Mouse (Mus musculus) WW6 (cell line): ENCODE measurements around the gene Zfp664.
A peak's percentile ranks its signal among the peaks of the same experiment; 100 is the strongest.

Experiments
- DNase-seq: peaks from one replicate; pipeline ENCODE4 v3.0.0-alpha.2; 2013; ENCODE audit warnings: low read depth, low spot score

The Zfp664 gene

DNA sequence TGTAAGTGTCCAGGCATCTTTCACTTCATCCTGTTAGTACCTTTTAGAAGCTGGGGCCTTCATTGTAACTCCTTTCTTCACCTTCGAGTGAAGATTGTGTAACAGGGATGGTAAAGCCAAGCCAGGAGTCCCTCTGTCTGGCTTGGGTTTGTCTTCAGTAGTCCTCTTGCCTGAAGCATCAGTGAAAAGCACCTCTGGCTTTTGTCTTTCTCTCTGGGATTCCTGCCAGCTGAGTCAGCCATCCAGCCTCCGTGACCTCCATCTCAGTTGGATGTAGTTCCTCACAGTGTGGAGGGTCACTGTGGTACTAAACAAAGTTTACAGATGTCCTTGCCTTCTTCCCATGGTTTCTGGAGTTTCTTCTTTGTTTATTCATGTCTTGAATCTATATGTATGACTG is 9.5 kb downstream of the Zfp664 start:
- no peak for DNase-seq

DNA sequence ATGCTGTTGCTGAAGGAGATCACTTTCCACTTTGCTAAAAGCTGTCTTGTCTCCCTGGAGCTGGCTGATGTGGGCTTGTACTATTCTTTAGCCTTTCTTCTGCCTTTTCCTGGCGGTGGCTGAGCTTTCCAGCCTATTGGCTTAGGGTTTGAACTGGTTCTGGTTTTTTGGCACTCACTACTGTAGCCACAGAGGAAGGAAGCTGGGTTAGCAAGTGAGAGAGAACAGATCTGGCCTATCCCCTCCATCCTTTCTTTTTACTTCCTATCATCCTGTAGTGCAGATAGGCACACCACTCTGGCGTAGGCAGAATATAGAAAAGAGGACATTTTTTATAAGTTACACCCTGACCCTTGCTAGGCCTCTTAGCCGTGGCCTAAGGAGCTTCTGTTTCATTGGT is 10.6 kb downstream of the Zfp664 start:
- no peak for DNase-seq

DNA sequence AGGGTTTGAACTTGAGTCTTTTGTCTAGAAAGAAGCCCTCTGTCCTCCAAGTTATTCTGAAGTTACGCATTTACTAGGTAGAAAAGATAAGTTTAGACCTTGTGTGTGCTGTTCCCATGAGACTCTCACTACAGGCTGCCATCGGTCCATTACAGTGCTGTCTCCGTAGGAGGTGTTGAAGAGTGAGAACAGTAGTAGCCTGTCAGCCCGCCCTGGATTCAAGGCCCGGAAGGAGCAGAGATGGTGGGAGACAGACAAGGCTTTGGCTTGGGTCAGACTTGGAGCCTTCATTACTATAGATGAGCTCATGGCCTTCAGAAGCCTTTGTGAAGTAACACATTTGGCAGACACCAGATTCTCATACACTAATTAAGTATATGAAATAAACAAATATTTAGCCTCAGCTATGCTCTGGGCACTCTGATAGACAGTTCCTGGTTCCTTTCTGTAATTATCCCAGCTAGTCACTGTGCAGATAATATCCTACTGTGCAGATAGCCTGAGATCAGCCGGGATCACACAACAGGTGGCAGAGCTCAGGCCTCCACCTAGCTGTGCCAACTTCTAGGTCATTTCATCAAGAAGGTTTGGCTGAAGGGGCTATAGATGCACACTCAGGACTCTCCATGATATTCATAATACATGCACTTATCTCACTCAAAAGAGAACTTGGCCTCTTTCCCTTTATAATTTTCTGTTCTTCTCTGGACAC is 11.6 kb downstream of the Zfp664 start:
- no peak for DNase-seq

DNA sequence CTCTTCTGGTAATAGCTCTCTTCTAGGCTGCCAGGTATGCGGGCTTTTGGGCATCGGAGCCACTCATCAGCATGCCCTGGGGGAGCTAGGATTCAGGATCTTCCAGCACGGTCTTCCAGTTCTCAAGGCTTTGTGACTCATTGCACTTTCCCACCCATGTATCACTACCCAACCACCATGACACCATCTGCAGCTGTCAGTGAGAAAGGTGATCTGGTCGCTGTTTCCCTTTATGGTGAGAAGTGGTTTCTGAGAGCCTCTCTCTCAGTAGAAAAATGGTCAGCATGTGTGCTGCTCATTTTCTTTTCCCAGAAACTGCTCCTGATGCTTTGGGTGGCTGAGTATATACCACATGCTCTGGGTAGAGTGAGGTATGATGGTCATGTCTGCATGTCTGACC is 16.8 kb downstream of the Zfp664 start:
- no peak for DNase-seq

DNA sequence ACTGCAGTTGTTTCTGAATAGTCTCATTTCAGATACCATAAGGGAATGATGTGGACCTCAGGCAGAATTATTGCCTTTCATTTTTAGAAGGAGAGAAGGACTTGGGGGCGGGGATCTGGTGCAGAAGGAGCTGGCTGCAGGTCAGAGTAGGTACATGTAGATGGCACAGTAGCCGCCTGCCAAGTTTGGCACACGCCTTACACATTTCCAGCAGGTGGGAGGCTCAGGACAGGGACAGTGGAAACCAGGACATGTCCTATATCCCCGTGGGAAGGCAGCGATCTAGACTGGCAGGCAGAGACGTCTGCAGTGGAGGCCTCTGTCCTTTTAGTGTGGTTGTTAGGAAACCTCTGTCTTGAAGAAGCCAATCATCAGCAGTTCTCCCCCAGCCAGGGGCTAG is 17.3 kb downstream of the Zfp664 start:
- DNase-seq: no peak

DNA sequence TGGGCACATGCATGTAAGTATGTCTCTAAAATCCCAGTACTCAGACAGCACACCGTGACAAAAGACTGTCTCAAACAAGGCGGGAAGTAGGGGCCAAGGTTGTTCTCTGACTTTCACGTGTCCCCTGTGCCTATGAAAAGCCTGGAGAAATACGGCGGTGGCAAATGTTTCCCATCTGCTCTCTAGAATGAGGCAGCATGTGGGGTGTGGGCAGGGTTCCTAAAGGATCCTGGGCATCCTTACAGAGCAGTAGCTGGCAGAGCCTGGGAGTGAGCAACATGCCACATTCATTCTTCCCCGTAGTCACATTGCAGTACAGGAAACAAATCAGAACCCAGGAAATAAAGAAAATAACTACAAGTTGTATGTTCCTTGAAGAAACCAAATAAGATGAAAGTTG is 21.4 kb downstream of the Zfp664 start:
- no peak for DNase-seq

DNA sequence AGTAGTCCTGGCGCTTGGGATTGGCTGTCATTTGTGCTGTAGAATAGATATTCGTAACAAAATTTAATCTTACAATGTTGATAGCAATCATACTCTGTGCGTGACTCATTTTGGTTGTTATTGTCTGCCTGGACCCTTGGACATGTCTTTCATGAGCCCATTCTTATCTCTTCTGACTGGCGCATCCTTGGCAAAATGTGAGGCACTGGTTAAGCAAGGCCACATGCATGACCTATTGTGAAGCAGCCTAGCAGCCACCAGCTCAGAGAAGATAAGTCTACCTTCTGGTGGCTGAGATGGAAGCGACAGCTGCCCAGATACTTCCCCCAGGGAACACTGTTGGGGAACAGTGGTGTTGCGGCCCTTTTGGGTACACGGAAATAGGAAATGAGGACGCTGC is 26.2 kb downstream of the Zfp664 start:
- no peak for DNase-seq

DNA sequence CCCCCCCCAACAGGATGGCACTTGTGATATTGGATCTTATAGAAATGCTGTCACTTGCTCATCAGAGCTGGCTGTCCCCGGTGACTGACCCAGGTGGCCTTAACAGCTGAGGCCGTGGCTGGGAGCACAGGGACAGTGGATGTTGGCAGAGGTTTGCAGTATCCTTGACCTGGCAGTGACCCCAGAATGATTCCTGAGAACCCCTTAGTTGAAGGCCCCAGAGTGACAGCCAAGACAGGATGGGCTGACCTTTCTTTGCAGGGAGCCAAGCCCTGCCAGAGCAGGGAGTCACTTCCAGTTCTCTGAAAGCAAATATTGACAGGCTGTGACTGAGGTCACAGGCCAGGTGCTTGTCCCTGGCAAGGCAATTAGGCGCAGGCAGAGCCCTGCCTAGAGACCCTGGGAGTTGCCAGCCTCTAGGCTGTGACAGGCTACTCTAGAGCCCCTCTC is 29.5 kb downstream of the Zfp664 start:
- no peak for DNase-seq

DNA sequence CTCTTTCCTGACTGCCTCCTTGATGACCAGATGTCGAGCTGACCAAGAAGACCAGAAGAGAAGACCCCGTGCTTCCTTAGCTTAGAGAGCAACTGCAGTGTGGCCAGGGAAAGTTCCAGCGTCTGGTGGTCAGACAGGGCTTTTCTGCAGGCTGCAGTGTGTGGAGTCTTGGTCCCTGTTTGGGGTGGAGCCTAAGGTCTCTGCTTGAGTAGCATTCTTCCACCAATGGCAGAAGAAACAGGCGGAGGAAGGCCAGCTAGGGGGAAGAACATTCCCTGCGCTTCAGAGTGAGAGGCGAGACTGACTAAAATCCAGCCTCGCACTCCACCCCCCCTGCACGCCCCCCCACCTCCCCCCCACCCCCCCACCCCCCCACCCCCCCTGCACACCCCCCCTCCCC is 33.6 kb downstream of the Zfp664 start:
- no peak for DNase-seq

DNA sequence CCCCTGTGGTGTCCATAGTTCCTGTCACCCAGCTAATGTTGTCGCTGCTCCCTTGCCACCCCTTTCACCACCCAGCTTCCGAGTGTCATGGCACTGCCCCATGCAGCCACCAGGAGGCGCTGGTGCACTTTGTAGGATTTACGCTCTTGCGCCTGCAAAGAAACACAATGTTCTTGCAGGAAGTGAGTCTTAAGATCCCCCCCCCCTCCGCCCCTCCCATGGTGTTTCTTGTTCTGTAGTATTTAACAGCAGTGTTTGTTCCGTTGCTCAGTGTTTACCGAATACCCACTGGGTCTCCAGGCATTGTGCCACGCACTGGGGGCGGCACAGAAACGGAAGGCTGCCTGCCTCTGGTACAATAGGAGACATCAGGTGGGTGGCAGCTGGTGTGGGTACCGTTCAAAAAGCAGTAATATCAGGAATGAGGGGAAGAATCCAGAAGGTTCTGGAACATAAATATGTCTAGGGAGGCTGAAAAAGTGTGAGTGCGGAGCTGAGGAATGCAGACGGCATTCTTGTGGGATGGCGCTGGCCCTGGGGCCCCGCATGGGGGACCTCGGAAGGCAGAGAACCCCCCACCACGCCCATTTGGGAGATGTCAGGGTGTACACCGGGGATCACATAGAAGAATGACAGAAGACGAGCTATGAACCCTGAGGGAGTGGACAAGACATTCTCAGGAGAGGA is 37.6 kb downstream of the Zfp664 start:
- DNase-seq: peak; percentile 60

DNA sequence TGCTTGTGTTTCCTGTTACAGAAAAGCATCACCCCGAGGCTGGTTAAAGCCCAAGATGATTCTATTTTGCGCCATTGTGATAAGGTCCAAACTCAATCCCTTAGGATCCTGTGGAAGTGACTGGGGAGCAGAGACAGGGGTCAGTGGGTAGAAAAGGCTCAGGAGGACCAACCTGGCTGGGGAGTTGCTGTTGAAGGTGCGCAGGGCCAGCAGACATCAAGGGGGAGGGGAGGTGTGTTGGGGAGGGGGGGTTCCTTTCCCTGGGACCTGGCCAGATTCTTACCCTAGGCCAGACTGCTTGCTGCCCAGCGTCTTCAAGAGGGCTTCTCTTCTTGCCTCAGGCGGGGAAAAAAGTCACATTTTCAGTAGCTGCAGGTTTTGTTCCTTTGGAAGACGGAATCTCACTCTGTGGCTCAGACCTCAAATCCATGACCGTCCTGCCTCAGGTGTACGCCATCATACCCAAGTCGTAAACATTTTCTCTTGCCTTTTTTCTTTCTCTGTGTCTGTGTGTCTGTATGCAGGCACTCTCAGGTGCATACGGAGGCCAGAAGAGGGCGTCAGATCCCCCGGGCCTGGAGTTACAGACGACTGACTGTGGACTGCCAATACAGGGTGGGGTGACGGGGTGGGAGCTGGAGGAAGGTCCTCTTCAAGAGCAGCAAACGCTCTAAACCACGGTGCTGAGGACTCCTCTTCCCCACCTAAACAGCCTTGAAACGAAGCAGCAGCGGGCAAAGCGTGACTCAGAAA is 38.4 kb downstream of the Zfp664 start:
- no peak for DNase-seq

DNA sequence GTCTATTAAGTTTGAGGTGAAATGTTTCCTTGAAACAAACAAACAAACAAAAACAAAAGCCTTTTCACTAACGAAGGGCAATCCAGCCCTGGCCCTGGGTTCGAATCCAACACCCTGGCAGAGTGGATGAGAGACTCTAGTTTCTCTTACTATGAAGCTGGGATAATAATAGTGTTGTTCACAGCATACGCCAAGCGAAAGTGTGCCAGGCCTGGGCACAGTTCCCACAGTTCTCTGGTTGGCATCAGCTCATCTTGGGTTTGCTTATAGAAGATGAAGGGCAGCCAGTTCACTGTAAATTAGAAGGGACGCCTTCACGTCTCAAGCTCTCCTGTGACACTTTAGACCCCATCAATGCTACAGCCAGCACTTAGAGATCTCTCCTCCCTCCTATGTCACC is 39.2 kb downstream of the Zfp664 start:
- DNase-seq: no peak

DNA sequence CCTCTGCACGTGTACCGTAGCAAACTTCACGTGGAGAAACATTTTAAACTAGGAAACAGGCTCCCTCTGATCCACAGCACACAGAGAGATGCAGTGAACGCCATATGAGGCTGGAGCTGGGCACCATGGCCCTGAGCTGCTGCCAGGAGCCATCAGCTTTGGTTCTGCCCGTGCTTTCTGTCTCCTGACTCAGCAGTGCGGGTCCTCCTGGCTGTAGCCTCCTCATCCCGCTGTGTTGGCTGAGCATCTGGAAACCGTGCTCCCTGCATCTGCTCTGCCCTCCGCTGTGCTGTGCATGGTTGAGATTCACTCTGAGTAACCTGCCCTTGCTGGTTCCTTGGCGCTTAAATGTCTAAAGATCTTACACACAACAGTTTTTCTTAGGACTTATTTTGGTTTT is 39.7 kb downstream of the Zfp664 start:
- no peak for DNase-seq

DNA sequence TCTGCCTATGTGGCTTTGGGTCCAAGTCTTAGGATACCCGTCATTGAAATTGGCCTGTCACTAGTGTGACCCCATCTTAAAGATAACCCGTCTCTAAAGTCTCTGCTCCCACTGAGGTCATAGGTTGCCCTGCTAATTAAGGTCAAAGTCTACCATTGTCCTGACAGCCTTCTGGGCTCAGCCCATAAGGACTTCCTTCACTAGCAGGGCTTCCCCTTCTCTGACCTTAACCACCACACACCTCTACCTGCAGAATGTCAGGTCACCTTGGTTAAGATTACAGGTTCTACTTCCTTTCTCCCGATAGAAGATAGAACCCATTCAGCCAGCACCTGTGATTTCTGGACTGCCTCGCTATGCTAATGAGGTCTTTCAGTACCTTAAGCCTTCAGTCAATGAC is 41.4 kb downstream of the Zfp664 start:
- no peak for DNase-seq

DNA sequence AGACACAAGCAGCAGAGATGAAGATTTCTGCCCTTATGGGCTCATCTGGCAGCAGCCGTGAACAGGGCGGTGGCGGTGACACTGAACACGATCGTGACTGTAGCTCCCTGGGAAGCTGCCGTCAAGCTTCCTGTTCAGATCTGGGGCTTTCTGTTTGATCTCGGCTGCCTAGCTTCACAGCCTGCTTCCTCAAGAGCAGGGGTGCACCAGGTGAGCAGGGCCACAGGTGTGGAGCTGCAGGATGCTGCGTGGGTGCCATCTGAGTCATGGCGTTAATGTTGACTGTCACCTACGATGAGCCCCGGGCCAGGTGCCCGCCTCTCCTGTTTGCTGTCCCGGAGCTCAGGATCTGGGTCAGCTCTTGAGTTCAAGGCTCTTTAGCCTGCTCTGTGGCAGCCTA is 44.4 kb downstream of the Zfp664 start:
- DNase-seq: no peak

DNA sequence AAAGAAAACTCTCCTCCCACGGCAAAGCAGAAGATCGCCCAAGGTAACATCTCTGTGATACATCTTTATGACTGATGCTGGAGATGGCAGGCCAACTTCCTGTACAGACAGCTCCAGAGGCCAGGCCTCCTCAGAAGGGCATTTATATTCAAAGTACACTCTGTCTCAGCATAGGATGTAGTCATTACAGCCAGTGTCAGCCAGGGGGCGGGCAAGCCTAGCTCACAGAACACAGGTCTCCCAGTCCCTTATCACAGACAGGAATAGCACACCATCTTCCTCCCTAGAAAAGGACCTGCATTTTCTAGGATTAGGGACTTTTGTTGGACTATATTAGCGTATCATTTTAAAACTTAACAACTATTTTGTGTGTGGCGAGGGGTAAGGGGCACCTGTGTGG is 46.4 kb downstream of the Zfp664 start:
- DNase-seq: peak; percentile 38

DNA sequence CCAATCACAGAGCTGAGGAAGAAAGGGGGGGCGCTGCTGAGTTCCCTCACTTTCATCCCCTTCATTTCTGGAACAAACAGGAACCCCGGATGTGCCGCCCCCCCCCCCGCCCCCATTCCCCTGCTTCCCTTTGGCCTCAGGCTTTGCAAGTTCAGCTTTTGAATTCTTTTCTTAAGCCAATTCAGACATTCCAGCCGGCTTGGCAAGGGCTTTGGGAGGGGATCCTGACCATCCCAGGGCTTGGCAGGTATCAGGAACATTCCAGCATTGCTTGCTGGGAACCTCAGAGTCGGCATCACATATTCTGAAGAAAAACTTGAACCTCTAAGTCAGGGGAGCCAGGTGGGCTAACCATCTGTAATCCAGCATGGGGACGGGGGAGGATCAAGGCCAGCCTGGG is 49.8 kb downstream of the Zfp664 start:
- no peak for DNase-seq

DNA sequence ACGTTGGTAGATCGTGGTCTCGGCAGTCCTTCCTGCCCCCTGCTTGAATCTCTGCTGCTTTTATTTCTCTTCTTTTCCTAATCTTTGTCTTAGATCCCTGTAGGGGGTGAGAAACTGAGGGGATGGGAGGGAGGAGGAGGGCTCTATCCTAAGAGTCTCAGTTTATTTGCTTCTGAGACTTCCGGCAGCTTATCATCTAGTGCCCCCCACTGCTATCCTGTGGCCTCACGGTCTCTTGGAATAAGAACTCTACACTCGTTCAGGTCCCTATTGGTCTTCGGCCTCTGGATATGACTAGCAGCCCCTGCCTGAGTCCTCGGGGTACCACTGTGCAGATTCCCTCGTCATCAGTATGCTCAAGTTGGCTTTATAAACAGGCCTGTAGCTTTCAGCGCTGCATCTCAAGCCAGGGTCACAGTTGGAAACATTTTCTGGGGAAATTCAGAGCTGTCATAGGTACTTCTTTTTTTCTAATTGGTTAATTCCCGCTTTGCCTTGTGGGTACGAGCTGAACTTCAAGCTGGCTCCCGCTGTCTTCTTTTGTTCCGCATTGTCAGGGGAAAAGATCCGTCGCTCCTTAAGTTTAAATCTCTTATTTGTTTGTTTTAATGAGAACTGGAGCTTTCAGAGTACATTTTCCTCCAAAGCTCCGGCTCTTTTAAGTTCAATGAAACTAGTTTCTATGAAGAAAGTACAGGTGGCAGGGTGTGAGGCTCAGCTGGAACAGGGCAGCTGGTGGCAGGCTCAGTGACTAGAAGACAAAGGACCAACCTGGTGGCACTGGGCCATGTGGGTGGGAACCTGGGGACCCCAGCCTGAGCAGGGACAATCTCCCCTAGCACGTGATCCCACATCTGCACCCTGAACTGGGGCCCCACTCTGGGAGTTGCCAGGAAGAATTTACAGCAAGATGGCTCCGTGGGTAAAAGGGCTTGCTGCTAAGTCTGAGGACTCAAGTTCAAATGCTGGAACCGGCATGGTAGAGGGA is 50.7 kb downstream of the Zfp664 start:
- no peak for DNase-seq

DNA sequence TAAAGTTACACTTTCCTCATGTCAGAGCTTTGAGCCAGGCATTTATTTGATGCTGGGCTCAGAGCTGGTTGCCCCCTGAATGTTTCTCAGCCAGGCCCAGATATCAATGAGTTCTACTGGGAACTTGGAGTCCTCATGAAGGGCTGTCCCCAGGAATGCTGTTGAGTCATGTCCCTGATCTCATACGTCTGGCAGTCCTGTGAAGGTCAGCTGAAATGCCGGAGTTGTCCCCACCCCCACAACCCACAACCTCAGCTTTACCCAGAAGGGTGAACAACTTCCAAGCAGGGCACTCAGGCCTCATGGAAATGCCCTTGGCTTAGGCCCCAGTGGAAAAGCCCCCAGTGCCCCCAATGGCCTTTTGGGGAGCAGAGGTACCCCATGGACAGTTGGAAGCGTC is 57.3 kb downstream of the Zfp664 start:
- DNase-seq: no peak

DNA sequence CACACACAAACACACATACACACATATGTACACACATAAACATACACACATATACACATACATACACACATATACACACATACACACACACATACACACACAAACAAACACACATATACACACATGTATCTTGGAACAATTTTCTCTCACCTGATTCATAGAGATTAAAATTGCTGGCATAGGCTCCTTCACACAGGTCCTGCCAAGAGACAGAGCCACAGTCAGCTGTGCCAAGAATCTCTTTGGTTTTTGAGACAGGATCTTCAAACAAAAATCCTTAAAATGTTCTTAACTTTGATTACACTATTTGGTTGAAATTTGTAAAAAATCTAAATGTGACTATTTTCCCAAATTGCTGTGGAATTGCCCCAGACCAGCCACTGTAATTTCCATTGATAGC is 58.9 kb downstream of the Zfp664 start:
- no peak for DNase-seq
